Mouse (Mus musculus) E14TG2a.4 (cell line): ENCODE data around the gene Rhbdd2.

Source experiments
- CTCF ChIP-seq: conservative IDR thresholded peaks from 2 replicates; pipeline ENCODE4 v1.5.1; 2014; ENCODE audit warnings: low read length
- NANOG ChIP-seq: IDR thresholded peaks from 2 replicates; pipeline ENCODE4 v1.6.1; 2014; ENCODE audit warnings: borderline replicate concordance, low read length, mixed read lengths
- POU5F1 ChIP-seq: IDR thresholded peaks from 2 replicates; pipeline ENCODE4 v1.6.1; 2014; ENCODE audit warnings: low read length, borderline replicate concordance

DNA sequence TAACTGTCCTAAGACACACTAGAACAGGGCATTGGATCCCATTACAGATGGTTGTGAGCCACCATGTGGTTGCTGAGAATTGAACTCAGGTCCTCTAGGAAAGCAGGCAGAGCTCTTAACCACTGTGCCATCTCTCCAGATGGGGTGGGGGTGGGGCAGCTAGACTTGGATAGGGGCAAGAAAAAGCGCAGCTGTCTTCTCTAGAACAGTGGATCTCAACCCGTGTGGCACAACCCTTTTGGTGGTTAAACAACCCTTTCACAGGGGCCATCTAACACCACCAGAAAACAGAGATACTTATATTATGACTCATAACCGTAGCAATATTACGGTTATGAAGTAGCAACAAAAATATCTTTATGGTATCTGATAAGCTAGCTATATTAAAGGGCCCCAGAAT lies 44.7 kb upstream of the Rhbdd2 start:
- no peak for TF ChIP-seq CTCF
- no peak for TF ChIP-seq POU5F1
- TF ChIP-seq NANOG: no peak
